Mouse (Mus musculus): ENCODE data around the gene Fyttd1.

- no peak for TF ChIP-seq CTCF (IDR thresholded peaks at IDR 0.05; ENCODE audit: low read depth)
- TF ChIP-seq EP300 (IDR thresholded peaks at IDR 0.05; ENCODE audit: low read depth) = no peak
Observed at GRCm38 (mm10) chr16:32854050-32854571, 23.2 kb upstream of the Fyttd1 start.

Data from liver, embryonic 14.5 days (tissue).